Mouse (Mus musculus) heart, embryonic 12.5 days (tissue): ENCODE results near the gene Frmd4a. TPM values are rescaled to one million over a fixed set of nuclear protein-coding genes. Genes with fewer than 3 reads are reported as not detected.

Experiments
- ATAC-seq: fragments of 200-750 bp; cut with Nextera tagmentation; 2 replicates; pipeline ENCODE4 v1.8.0; 2017; ENCODE audit warnings: moderate TSS enrichment, moderate library complexity; ENCODE audit not compliant: insufficient number of reproducible peaks, low FRiP score
- H3K27ac ChIP-seq: fragments of 300-500 bp; sonication (generic); 2 replicates; pipeline ENCODE4 v1.5.1; 2016; ENCODE audit warnings: mild to moderate bottlenecking, moderate library complexity; ENCODE audit not compliant: poor library complexity, severe bottlenecking
- H3K27me3 ChIP-seq: fragments of 300-500 bp; sonication (generic); replicated peaks from 2 replicates; pipeline ENCODE4 v1.6.1; 2016; ENCODE audit warnings: mild to moderate bottlenecking, moderate library complexity
- H3K36me3 ChIP-seq: fragments of 300-500 bp; sonication (generic); 2 replicates; pipeline ENCODE4 v1.6.1; 2016; ENCODE audit warnings: mild to moderate bottlenecking, moderate library complexity
- H3K4me1 ChIP-seq: fragments of 300-500 bp; sonication (generic); replicated peaks from 2 replicates; pipeline ENCODE4 v1.6.1; 2016; ENCODE audit warnings: mild to moderate bottlenecking
- H3K4me2 ChIP-seq: fragments of 300-500 bp; sonication (generic); 2 replicates; pipeline ENCODE4 v1.6.1; 2016; ENCODE audit warnings: mild to moderate bottlenecking, moderate library complexity
- H3K4me3 ChIP-seq: fragments of 300-500 bp; sonication (generic); 2 replicates; pipeline ENCODE4 v1.5.1; 2016; ENCODE audit warnings: mild to moderate bottlenecking
- H3K9ac ChIP-seq: fragments of 300-500 bp; sonication (generic); 2 replicates; pipeline ENCODE4 v1.6.1; 2016; ENCODE audit warnings: mild to moderate bottlenecking, moderate library complexity
- H3K9me3 ChIP-seq: fragments of 300-500 bp; sonication (generic); replicated peaks from 2 replicates; pipeline ENCODE4 v1.6.1; 2016; ENCODE audit warnings: mild to moderate bottlenecking, moderate library complexity
- WGBS: fragments of 180-500 bp; shearing (Covaris S2); methylation state at CpG from one replicate; pipeline ENCODE4 v1.1.7; 2016; 5-methylcytosine and 5-hydroxymethylcytosine counted together
- polyA plus RNA-seq: library from polyadenylated mRNA; unstranded; fragments of >200 nt; fragmentation: Nextera tagmentation; extraction: Ambion mirVana; gene quantifications from 2 replicates; pipeline ENCODE4 v1.2.1, GENCODE M21; 2016

Frmd4a gene
- polyA plus RNA-seq, 1 experiment from 2014 or later, result 23.2 TPM

DNA sequence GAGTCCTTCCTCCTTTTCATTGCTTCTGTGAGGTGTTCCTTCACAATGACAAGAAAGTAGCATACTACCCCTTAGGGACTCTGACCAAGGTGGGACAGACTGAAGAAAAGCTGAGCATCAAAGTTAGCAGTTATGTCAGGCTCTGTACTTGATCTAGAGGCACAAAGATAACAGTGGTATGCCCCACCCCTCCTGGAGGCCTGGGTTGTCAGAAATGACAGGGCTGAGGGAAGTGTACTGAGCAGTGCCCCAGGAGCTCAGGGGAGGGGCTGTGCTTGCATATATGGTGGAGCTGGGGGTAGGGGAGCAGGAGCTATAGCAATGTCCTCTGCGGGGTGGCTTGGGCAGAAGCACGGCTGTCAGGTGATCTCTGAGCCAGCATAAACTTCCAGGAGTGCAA is 477.0 kb downstream of the Frmd4a start:
- H3K4me2 ChIP-seq, result no peak overlapping the region
- H3K4me1 ChIP-seq, result peaks cover 48% of the 10 kb centered on the region
- 0 out of 2 replicates have a peak, but pooled peaks have one; percentile 30 for ATAC-seq
- WGBS, result 17% methylated on average over 2 of the region's 2 CpGs
- H3K9ac ChIP-seq, result no peak overlapping the region
- no peaks in the 10 kb centered on the region for H3K27me3 ChIP-seq
- H3K36me3 ChIP-seq, result peaks cover 11% of the 10 kb centered on the region
- no peak overlapping the region for H3K4me3 ChIP-seq
- no peak overlapping the region for H3K27ac ChIP-seq
- H3K9me3 ChIP-seq, result no peaks in the 10 kb centered on the region

DNA sequence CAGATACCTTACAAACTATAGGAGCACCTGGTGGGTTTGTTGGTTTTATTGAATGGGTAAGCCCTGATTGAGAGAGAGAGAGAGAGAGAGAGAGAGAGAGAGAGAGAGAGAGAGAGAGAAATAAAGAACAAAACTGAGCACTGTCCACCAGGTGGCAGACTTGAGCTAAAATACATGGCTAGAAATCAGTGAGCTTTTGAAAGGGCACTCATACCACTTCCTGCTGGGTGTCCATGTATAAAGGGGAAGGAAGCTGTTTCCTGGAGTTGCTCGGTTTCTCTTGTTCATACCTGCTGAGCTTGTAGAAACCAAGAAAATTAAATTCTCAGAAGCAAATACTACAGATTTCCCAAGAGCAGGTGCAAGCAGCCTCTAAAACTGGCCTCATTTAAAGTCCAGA is 481.7 kb downstream of the Frmd4a start:
- ATAC-seq, result no peak
- Histone ChIP-seq H3K27ac (no peak overlapping the region), H3K9ac (no peak overlapping the region), H3K27me3 (no peaks in the 10 kb centered on the region), H3K4me1 (peaks cover 32% of the 10 kb centered on the region), H3K9me3 (no peaks in the 10 kb centered on the region), H3K4me3 (no peak overlapping the region), H3K4me2 (no peak overlapping the region), H3K36me3 (peaks cover 11% of the 10 kb centered on the region)
- WGBS, result 2% methylated on average over 1 of the region's 1 CpGs

DNA sequence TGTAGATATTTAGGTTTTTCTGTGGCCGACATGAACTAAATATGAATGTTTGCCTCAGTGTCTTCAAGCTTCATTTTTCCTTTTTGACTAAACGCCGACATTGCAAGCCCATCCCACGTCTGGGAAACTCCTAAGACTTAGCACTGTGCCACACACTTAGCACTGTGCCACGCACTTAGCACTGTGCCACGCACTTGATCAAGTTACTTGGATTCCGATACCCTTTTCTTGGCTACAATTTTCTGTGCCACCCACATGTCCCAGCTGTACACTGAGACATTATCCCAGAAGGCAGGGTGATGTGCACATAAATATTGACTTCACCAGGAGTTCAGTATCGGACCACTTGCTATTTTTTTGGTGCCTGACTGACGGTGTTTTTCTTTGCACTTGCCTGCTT is 482.4 kb downstream of the Frmd4a start:
- H3K27me3 ChIP-seq, result no peaks in the 10 kb centered on the region
- no peak overlapping the region for H3K4me3 ChIP-seq
- ATAC-seq, result no peak
- no peak overlapping the region for H3K4me2 ChIP-seq
- peaks cover 11% of the 10 kb centered on the region for H3K36me3 ChIP-seq
- 90% methylated on average over 9 of the region's 9 CpGs for WGBS
- H3K9ac ChIP-seq, result no peak overlapping the region
- H3K4me1 ChIP-seq, result peaks cover 28% of the 10 kb centered on the region
- H3K9me3 ChIP-seq, result no peaks in the 10 kb centered on the region
- H3K27ac ChIP-seq, result no peak overlapping the region

DNA sequence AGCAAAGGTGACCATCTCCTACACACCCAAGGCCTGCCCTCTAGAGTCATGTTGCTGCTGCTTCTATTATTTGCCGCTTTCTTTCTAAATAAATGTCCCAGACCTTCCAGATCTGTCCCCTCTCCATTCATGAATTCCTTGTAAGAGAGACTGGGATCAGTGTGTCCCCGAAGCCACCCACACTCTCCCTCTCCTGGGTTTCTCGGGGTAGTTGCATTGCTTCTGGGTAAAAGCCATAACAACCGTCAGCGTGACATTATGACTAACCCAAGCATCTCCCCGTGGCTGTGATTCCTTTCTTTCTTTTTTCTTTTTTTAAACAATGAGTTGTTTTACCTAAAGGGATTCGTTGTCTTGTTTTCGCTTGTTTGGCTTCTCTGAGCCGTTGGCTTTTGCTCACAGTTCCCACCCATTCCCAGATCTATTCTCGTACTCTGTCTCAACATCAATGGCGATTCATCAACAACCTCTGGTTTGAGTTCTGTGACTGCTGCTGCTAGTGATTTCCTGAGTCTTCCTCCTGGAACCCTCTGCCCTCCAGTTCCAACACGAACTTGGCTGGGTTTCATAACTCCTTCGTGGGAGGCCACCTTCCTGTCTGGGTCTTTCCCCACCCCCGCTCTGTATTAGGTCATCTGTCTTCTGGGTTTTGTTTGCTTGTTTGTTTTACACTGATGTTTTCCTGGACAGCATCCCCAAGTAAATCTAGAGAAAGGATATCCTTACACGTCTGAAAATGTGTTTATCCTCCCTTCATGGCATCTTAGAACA is 483.9 kb downstream of the Frmd4a start:
- no peak overlapping the region for H3K4me2 ChIP-seq
- no peaks in the 10 kb centered on the region for H3K9me3 ChIP-seq
- WGBS, result 68% methylated on average over 15 of the region's 15 CpGs
- H3K4me1 ChIP-seq, result peaks cover 22% of the 10 kb centered on the region
- H3K4me3 ChIP-seq, result no peak overlapping the region
- H3K27ac ChIP-seq, result no peak overlapping the region; the same call in 1 of the 2 replicates
- no peaks in the 10 kb centered on the region for H3K27me3 ChIP-seq
- peaks cover 17% of the 10 kb centered on the region for H3K36me3 ChIP-seq
- no peak for ATAC-seq
- H3K9ac ChIP-seq, result no peak overlapping the region

DNA sequence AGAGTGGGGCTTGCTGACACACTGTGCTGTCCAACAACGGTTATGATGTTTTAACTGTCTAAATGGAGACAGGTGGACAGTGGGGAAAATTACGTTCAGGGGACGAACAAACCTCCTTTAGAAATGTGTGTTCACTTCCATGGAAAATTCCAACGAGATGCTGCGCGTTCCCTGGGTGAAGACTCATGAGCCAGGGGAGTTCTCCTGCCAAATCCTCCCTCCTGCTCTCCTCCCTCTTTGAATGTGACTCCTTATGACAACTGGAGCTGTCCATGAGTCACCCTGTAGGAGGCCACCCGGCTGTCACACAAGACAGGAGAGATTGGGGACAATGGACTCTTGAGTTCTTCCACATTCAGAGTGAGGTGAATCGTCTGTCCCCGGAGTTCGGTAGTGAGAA is 486.9 kb downstream of the Frmd4a start:
- ATAC-seq, result peak; percentile 47; the same call in 1 of the 2 replicates
- H3K9ac ChIP-seq, result no peak overlapping the region
- H3K4me3 ChIP-seq, result no peak overlapping the region
- H3K4me2 ChIP-seq, result no peak overlapping the region
- 69% methylated on average over 10 of the region's 10 CpGs for WGBS
- H3K9me3 ChIP-seq, result no peaks in the 10 kb centered on the region
- H3K36me3 ChIP-seq, result peaks cover 10% of the 10 kb centered on the region; the same call in 1 of the 2 replicates
- H3K4me1 ChIP-seq, result peaks cover 28% of the 10 kb centered on the region
- no peak overlapping the region for H3K27ac ChIP-seq
- H3K27me3 ChIP-seq, result no peaks in the 10 kb centered on the region

DNA sequence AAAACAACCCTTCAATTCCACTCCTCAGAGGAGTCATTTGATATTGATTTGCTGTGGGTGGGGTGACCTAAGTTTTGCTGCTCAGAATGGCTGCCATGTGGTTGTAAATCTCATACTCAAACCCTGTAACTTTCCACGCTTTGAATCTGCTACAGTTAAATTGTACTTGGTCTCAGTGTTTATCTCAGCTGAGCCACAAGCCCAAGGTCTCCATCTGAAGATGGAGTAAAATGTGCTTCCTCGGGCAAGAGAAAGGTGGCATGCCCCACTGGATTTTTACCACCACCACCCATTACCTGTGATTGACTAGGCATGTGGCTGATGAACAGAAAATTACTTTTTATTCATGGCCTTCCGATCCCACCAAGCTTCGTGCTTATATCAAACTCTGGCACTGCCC is 488.2 kb downstream of the Frmd4a start:
- no peak for ATAC-seq
- no peak overlapping the region for H3K4me3 ChIP-seq
- no peak overlapping the region for H3K4me2 ChIP-seq
- peaks cover 10% of the 10 kb centered on the region; the same call in 1 of the 2 replicates for H3K36me3 ChIP-seq
- H3K9ac ChIP-seq, result no peak overlapping the region
- no peak overlapping the region for H3K27ac ChIP-seq
- H3K9me3 ChIP-seq, result no peaks in the 10 kb centered on the region
- WGBS, result 91% methylated on average over 4 of the region's 4 CpGs
- H3K27me3 ChIP-seq, result no peaks in the 10 kb centered on the region
- peaks cover 36% of the 10 kb centered on the region for H3K4me1 ChIP-seq

DNA sequence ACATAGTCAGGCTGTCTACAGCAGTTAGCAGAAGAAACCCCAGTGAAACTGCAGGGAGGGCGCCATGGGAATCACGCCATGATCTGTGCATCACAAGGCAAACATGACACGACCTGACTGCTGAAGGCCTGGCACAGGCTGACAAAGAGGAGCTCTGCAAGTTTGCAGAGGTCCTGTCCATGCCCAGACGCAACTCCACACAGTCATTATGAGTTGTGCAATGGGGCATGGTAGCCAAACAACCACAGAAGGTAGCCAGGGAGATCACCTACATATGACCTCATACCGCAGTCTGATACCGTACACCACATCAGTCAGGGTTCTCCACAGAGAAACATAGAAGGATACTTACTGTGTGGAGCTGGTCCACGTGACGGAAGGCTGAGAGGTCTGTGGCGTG is 489.1 kb downstream of the Frmd4a start:
- no peak overlapping the region for H3K27ac ChIP-seq
- no peak overlapping the region for H3K4me2 ChIP-seq
- H3K9ac ChIP-seq, result no peak overlapping the region
- no peak overlapping the region for H3K4me3 ChIP-seq
- peaks cover 10% of the 10 kb centered on the region; the same call in 1 of the 2 replicates for H3K36me3 ChIP-seq
- peaks cover 31% of the 10 kb centered on the region for H3K4me1 ChIP-seq
- no peak for ATAC-seq
- 91% methylated on average over 9 of the region's 9 CpGs for WGBS
- H3K9me3 ChIP-seq, result no peaks in the 10 kb centered on the region
- H3K27me3 ChIP-seq, result no peaks in the 10 kb centered on the region

DNA sequence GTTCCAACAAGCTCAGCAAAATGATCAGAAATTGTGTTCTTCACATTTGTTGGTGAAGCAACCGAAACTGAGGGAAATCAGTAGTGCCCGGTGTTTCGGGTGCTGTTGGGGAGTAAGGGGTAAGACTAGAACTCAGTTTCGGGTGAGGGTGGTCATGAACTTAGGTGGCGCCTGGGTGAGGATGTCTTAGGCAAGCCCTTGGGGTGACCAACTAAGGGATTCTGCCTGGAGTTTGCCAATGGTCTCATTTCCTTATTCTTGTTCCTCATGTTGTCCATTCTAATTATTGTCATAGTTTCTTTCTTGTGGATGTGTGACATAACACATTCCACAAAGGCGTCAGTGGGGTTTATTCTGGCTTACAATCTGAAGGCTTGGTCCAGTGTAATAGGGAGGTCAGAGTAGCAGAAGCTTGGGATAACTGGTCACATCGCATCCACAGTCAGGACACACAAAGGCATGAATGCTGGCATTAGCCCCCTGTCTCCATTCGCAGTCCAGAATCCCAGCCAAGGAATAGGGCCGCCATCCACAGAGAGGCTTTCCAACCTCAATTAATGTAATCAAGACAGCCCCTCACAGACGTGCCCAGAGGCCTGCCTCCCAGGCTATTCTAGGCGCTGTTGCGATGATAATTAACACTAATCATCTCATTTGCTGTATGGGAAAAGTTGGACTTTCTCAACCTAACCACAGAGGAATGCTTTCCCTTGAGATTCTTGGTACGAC is 490.5 kb downstream of the Frmd4a start:
- Histone ChIP-seq H3K36me3 (peaks cover 10% of the 10 kb centered on the region; the same call in 1 of the 2 replicates), H3K9me3 (no peaks in the 10 kb centered on the region), H3K4me1 (peaks cover 30% of the 10 kb centered on the region), H3K27ac (no peak overlapping the region), H3K4me2 (no peak overlapping the region), H3K4me3 (no peak overlapping the region), H3K9ac (no peak overlapping the region), H3K27me3 (no peaks in the 10 kb centered on the region)
- no peak for ATAC-seq
- 82% methylated on average over 13 of the region's 13 CpGs for WGBS

DNA sequence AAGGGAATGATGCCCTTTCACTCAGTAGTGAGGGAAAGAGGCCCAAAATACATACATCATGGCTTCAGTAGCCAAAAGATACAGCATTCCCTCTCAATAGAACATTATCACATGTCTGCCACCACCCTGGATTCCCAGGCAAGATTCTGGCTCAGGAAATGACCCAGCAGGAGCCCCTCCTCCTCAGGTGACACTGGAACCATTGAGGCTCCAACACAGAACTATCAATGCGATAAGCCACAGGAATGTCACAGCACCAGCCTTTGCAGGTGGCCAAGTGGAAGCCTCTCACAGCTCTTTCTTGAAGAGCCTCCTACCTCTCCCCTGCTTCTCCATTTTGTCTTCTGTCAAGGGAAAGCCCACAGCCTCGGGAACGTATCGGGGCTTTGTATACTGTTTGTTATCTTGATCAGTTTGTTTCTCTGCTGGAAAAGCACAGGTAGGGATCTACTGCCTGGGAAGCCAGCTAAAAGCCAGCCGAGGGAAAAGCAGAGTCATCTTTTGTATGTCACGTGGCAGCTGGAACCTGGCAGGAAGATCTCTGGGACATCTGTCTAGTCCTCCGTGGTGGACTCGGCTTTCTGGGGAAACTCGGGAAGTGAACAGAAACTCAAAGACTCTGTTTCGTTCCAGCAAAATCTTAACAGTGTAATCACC is 491.6 kb downstream of the Frmd4a start:
- Histone ChIP-seq H3K36me3 (peaks cover 10% of the 10 kb centered on the region; the same call in 1 of the 2 replicates), H3K27me3 (no peaks in the 10 kb centered on the region), H3K4me2 (no peak overlapping the region), H3K9me3 (no peaks in the 10 kb centered on the region), H3K4me3 (no peak overlapping the region), H3K27ac (no peak overlapping the region), H3K9ac (no peak overlapping the region), H3K4me1 (peaks cover 23% of the 10 kb centered on the region)
- no peak for ATAC-seq
- 76% methylated on average over 10 of the region's 10 CpGs for WGBS

DNA sequence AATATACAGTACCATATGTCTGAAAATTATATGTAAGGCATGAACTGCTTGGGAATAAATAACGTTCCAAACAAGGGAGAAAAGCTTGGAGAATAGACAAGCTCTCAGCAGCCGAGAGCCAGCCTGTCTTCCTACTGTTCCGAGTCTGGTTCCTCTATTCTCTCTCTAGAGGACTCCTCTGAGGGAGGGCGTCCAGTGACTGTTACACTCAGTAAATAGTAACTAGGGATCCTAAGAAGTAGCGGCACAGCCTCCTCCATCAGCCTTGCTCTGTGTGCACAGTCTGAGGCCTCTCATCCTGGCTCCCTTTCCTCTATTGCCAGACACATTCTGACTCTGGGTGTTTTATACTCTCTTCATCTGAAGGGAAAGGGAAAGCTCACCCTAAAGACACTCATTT is 492.2 kb downstream of the Frmd4a start:
- no peak overlapping the region for H3K4me2 ChIP-seq
- no peaks in the 10 kb centered on the region for H3K9me3 ChIP-seq
- no peak overlapping the region for H3K9ac ChIP-seq
- 72% methylated on average over 5 of the region's 5 CpGs for WGBS
- H3K27ac ChIP-seq, result no peak overlapping the region
- no peak for ATAC-seq
- H3K4me3 ChIP-seq, result no peak overlapping the region
- no peaks in the 10 kb centered on the region for H3K27me3 ChIP-seq
- peaks cover 18% of the 10 kb centered on the region for H3K4me1 ChIP-seq
- H3K36me3 ChIP-seq, result peaks cover 10% of the 10 kb centered on the region; the same call in 1 of the 2 replicates
